Mouse (Mus musculus): ENCODE data around the gene Gm5728.
"Not testable (repeated sequence)": the region's sequence is repeated elsewhere in the genome, so short reads cannot be mapped to it uniquely, and the experiment has no call there.

Gene Gm5728

DNA sequence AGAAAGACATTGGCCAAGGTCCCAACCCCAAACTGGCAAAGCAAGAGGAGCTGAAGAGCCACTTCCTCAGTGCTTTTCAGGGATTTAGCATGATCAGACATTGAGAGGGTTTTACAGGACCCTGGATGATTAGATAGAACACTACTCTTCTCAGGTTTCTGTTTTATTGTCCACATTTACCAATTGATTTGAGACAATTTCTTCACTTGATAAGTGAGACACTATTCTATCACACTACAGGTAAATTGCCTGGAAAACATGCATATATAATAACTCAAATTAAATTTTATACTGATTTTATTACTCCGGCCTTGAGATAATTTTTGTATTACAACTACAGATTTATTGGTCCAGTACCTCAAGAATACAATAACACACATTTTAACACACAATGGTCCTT lies at the start of gene Gm5728:
Gene Gm5728 (minus strand): TSS at position 101 of the 400 bp plus-strand sequence.
- not testable (repeated sequence) for DNase-seq (ENCODE audit: low read depth)

DNA sequence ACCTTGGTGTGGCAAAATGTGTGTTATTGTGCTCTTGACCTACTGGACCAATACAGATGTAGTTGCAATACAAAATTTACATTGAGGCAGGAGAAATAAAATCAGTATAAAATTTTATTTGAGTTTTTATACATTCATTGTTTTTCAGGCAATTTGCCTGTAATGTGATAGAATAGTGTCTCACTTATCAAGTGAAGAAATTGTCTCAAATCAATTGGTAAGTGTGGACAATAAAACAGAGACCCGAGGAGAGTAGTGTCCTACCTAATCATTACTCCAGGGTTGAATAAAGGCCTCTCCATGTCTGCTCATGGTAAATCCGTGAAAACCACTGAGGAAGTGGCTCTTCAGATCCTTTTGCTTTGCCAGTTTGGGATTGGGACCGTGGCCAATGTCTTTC lies 42.4 kb upstream of the Gm5728 start, which contains the start of gene Vmn1r100:
Gene Vmn1r100 (plus strand): TSS at position 301 of the 400 bp plus-strand sequence.
- not testable (repeated sequence) for DNase-seq (ENCODE audit: low read depth)

DNA sequence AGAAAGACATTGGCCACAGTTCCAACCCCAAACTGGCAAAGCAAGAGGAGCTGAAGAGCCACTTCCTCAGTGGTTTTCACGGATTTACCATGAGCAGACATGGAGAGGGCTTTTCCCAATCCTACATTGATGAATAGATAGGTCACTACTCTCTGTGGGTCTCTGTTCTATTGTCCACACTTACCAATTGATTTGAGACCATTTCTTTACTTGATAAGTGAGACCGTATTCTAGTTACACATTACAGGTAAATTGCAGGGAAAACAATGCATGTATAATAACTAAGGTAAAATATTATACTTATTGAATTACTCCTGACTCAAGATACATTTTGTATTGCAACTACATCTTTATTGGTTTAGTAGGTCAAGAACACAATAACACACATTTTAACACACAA lies 41.2 kb downstream of the Gm5728 start, which contains the start of gene Gm4133:
Gene Gm4133 (minus strand): TSS at position 101 of the 400 bp plus-strand sequence.
- not testable (repeated sequence) for DNase-seq (ENCODE audit: low read depth)
